Mouse (Mus musculus): ENCODE measurements at regions not wholly inside any gene's neighbourhood (a gene's known extent, or its start where the extent isn't known, plus 50 kb on each side); places are given as distances from the start of the nearest gene placed in this dataset.
"Not testable (repeated sequence)": the region's sequence is repeated elsewhere in the genome, so short reads cannot be mapped to it uniquely, and the experiment has no call there.

GRCm38 (mm10) chr6:109230391-109230790 lies 401.9 kb downstream of the Edem1 start:
- no peak overlapping the region for H3K4me2 ChIP-seq (ENCODE audit: low read depth, low read length)
- no peaks in the 10 kb centered on the region for H3K4me1 ChIP-seq (ENCODE audit: control insufficient read depth, insufficient read depth, low read length)
- H3K36me3 ChIP-seq (replicated peaks; ENCODE audit: control insufficient read depth, insufficient read depth, low read depth, low read length), result no peaks in the 10 kb centered on the region
- H3K9ac ChIP-seq (replicated peaks; ENCODE audit: low read length), result no peak overlapping the region
- no peaks in the 10 kb centered on the region for H3K9me3 ChIP-seq (replicated peaks; ENCODE audit: control insufficient read depth, low read length)
- no peaks in the 10 kb centered on the region for H3K27me3 ChIP-seq (ENCODE audit: control insufficient read depth, insufficient read depth, low read length)
- H3K27ac ChIP-seq (replicated peaks; ENCODE audit: low read depth, low read length), result no peak overlapping the region
- ATAC-seq (replicated peaks; ENCODE audit: insufficient number of reproducible peaks, low FRiP score, low TSS enrichment, low read depth) (no peak), DNase-seq (ENCODE audit: low spot score) (no peak)
- 91% methylated on average over 6 of the region's 6 CpGs for WGBS
- no peak overlapping the region for H3K4me3 ChIP-seq (ENCODE audit: low read depth, low read length)

DNA sequence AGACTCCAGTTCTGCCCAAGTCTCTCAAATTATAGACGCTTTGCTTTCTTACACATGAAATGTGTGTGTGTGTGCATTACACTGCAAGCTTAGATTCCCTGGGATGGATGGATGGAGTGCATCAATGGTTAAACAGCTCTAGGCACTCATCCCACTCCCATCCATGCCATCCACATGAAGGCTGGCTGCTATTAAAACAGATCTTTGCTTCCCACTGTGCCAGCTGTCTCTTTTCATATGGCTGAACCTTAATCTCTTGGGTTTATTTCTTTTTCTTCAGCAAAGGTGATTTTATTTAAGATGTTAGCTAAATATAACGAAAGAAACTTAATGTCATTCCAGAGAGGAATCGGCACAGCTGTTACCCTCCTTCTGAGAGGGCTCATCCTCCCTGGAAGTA lies 405.0 kb downstream of the Edem1 start:
- no peak for ATAC-seq (replicated peaks; ENCODE audit: insufficient number of reproducible peaks, low FRiP score, low TSS enrichment, low read depth)

GRCm38 (mm10) chr6:109245666-109246065 lies 417.2 kb downstream of the Edem1 start:
- WGBS, result 93% methylated on average over 2 of the region's 2 CpGs
- Histone ChIP-seq H3K9me3 (replicated peaks; ENCODE audit: control insufficient read depth, low read length) (no peaks in the 10 kb centered on the region), H3K4me1 (ENCODE audit: control insufficient read depth, insufficient read depth, low read length) (no peaks in the 10 kb centered on the region), H3K9ac (replicated peaks; ENCODE audit: low read length) (no peak overlapping the region), H3K4me2 (ENCODE audit: low read depth, low read length) (no peak overlapping the region), H3K27me3 (ENCODE audit: control insufficient read depth, insufficient read depth, low read length) (no peaks in the 10 kb centered on the region), H3K36me3 (replicated peaks; ENCODE audit: control insufficient read depth, insufficient read depth, low read depth, low read length) (no peaks in the 10 kb centered on the region), H3K4me3 (ENCODE audit: low read depth, low read length) (no peak overlapping the region), H3K27ac (replicated peaks; ENCODE audit: low read depth, low read length) (no peak overlapping the region)
- DNase-seq (ENCODE audit: low spot score) (no peak), ATAC-seq (replicated peaks; ENCODE audit: insufficient number of reproducible peaks, low FRiP score, low TSS enrichment, low read depth) (no peak)

More for the DNA sequence above, 405.0 kb downstream of the Edem1 start:
- Histone ChIP-seq H3K36me3 (replicated peaks; ENCODE audit: control insufficient read depth, insufficient read depth, low read depth, low read length) (no peaks in the 10 kb centered on the region), H3K27ac (replicated peaks; ENCODE audit: low read depth, low read length) (no peak overlapping the region), H3K27me3 (ENCODE audit: control insufficient read depth, insufficient read depth, low read length) (no peaks in the 10 kb centered on the region), H3K9me3 (replicated peaks; ENCODE audit: control insufficient read depth, low read length) (no peaks in the 10 kb centered on the region), H3K9ac (replicated peaks; ENCODE audit: low read length) (no peak overlapping the region), H3K4me3 (ENCODE audit: low read depth, low read length) (no peak overlapping the region), H3K4me1 (ENCODE audit: control insufficient read depth, insufficient read depth, low read length) (no peaks in the 10 kb centered on the region), H3K4me2 (ENCODE audit: low read depth, low read length) (no peak overlapping the region)
- 86% methylated on average over 3 of the region's 3 CpGs for WGBS
- DNase-seq (ENCODE audit: low spot score), result no peak

DNA sequence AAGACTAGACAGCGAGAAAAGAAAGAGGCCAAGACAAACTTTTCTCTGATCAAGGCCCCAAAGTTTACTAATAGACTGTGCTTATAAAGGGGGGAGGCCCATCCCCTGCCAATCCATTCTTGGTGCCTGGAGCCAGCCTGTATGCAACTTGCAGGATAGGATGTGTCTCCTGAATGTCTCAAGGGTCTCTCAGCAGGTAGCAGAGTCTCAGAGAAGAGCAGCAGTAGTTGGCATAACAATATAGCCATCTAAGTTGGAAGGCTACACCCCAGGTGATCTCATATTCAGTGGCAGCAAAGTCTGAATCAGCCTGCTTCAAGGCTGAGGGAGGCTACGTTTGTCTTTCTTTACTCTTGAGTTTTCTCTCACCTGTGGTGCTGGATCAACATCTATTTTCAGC lies 418.1 kb downstream of the Edem1 start:
- H3K27ac ChIP-seq (replicated peaks; ENCODE audit: low read depth, low read length), result not testable (repeated sequence)
- WGBS, result 20% methylated on average over 2 of the region's 2 CpGs

More for the DNA sequence above, 418.1 kb downstream of the Edem1 start:
- H3K27me3 ChIP-seq (ENCODE audit: control insufficient read depth, insufficient read depth, low read length); H3K4me1 ChIP-seq (ENCODE audit: control insufficient read depth, insufficient read depth, low read length); H3K36me3 ChIP-seq (replicated peaks; ENCODE audit: control insufficient read depth, insufficient read depth, low read depth, low read length); H3K4me2 ChIP-seq (ENCODE audit: low read depth, low read length); H3K4me3 ChIP-seq (ENCODE audit: low read depth, low read length); H3K9me3 ChIP-seq (replicated peaks; ENCODE audit: control insufficient read depth, low read length); H3K9ac ChIP-seq (replicated peaks; ENCODE audit: low read length); DNase-seq (ENCODE audit: low spot score); ATAC-seq (replicated peaks; ENCODE audit: insufficient number of reproducible peaks, low FRiP score, low TSS enrichment, low read depth): not testable (repeated sequence)

Data from embryonic facial prominence, embryonic 11.5 days (tissue).